Mouse (Mus musculus): ENCODE data around the gene Ncbp1. TPM values are rescaled to one million over a fixed set of nuclear protein-coding genes. Genes with fewer than 3 reads are reported as not detected.

The Ncbp1 gene
- polyA plus RNA-seq (2015; fragmentation: Illumina TruSeq; extraction: RNeasy Lipid Tissue Mini Kit (QIAGEN cat#74804); ENCODE audit: low read depth, low replicate concordance) = 45.6 TPM

DNA sequence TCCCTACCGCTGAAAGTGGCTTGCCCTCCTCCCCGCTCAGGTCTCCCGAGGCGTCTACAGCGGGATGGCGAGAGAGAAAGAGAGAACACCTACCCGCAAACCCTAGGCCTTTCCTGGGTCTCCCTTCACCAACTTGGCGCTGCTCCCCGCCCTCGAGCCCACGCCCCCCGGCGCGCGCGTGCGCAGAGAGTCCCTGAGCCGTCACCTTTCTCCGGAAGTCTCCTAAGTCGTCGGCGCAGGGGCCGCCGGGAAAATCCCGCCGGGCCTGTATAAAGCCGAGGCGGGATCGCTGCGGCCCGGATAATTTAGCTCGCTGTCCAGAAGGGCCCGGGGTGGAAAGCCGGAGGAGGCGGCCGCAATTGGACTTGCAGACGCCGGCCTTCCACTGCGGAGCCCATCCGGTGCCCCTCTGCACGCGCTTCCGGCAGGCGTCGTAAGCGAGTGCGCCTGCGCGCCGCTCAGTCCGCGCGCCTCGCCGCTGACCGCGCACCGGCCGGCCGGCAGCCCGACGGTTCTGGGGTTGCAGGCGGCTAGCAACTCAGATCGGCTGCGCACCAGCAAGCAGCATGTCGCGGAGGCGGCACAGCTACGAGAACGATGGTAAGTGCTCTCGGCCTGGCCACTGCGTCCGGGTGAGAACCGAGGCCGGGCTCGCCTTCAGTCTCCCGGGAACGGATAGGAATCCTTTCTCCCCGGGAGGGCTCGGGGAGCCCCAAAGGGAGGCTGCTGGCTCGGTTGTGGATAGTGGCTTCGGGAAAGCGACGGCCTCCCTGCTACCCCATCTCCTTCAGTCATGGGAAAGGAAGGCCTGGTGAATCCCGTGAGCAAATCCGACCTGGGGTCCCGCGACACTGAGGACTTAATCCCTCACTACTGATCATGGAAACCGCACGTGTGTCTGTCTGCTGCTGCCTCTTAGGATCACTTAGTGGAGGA, at the start of gene Ncbp1, which contains the start of gene Tstd2:
Gene Ncbp1, plus strand, starts transcription at position 327 of the 936 bp plus-strand sequence.
Gene Tstd2, minus strand, starts transcription at position 408 of the 936 bp plus-strand sequence.

DNA sequence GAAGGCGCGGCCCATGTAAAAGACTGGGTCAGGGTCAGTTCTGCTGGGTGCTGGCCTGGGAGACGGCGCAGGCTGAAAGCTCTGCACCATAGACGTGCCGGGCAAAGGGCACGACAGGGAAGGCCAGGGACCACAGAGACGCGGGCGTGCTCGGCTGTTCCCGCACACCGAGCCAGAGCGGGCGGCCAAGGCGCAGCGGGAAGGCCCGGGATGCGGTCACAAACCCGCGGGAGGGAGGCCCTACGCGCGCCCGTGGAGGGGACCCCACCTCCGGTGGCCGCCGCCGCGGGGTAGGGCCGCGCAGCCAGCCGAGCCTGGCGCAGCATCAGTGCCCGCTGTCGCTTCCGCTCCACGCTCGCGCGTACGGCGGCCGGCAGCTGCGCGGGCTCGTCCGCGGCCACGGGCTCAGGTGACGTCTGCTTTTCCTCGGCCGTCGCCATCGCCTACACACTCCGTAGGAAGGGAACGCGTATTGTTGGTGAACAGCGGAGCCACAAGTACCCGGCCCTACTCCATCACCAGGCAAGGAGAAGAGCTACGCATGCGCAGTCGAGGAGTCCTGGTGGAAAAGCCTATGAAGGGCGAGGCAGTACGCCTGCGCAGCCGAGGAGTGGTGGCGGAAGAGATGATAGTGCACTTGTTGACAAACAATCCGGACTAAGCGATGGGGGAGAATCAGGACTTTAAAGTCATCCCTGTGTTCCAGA, 57.5 kb downstream of the Ncbp1 start, which contains the start of gene Xpa:
Gene Xpa, minus strand, starts transcription at position 531 of the 707 bp plus-strand sequence.

Other genes with a start within 250 kb of the Ncbp1 start
- 0.80 TPM for gene Ccdc180, start 248.3 kb upstream of the Ncbp1 start, polyA plus RNA-seq (2015; fragmentation: Illumina TruSeq; extraction: RNeasy Lipid Tissue Mini Kit (QIAGEN cat#74804); ENCODE audit: low read depth, low replicate concordance)
- 34.0 TPM for gene Tdrd7, start 173.3 kb upstream of the Ncbp1 start, polyA plus RNA-seq (2015; fragmentation: Illumina TruSeq; extraction: RNeasy Lipid Tissue Mini Kit (QIAGEN cat#74804); ENCODE audit: low read depth, low replicate concordance)
- gene Tmod1, start 99.7 kb upstream of the Ncbp1 start, polyA plus RNA-seq (2015; fragmentation: Illumina TruSeq; extraction: RNeasy Lipid Tissue Mini Kit (QIAGEN cat#74804); ENCODE audit: low read depth, low replicate concordance) = 44.9 TPM
- 11.1 TPM for gene Tstd2, start 81 bp downstream of the Ncbp1 start, polyA plus RNA-seq (2015; fragmentation: Illumina TruSeq; extraction: RNeasy Lipid Tissue Mini Kit (QIAGEN cat#74804); ENCODE audit: low read depth, low replicate concordance)
- gene Xpa, start 57.7 kb downstream of the Ncbp1 start, polyA plus RNA-seq (2015; fragmentation: Illumina TruSeq; extraction: RNeasy Lipid Tissue Mini Kit (QIAGEN cat#74804); ENCODE audit: low read depth, low replicate concordance) = 13.0 TPM
- not detected for gene Foxe1, start 205.0 kb downstream of the Ncbp1 start, polyA plus RNA-seq (2015; fragmentation: Illumina TruSeq; extraction: RNeasy Lipid Tissue Mini Kit (QIAGEN cat#74804); ENCODE audit: low read depth, low replicate concordance)